Mouse (Mus musculus): Measurements from ENCODE around the gene Myo5a. TPM values are rescaled to one million over a fixed set of nuclear protein-coding genes. Genes with fewer than 3 reads are reported as not detected.
A peak's percentile ranks its signal among the peaks of the same experiment; 100 is the strongest.

The Myo5a gene
- total RNA-seq, 2 experiments from 2014 or later = 256 TPM

GRCm38 (mm10) chr9:75163650-75164049 is 92.8 kb downstream of the Myo5a start:
- intact Hi-C loops (cut with DNase I) = no loop called here
- no peak for DNase-seq (ENCODE audit: low spot score in 2 of 2)

- intact Hi-C loops (cut with DNase I) = no loop called here
- peak in 1 of 2 experiments; percentile 18 for DNase-seq (ENCODE audit: low spot score in 2 of 2)
Observed at GRCm38 (mm10) chr9:75171721-75172120, 100.9 kb downstream of the Myo5a start.

- intact Hi-C loops (cut with DNase I) = no loop called here
- DNase-seq (ENCODE audit: low spot score in 2 of 2) = no peak
Observed at GRCm38 (mm10) chr9:75187646-75188260, 116.9 kb downstream of the Myo5a start.

- DNase-seq (ENCODE audit: low spot score in 2 of 2) = no peak
- intact Hi-C loops (cut with DNase I) = no loop called here
Observed at GRCm38 (mm10) chr9:75193858-75194257, 123.0 kb downstream of the Myo5a start.

GRCm38 (mm10) chr9:75196335-75196734 is 125.5 kb downstream of the Myo5a start:
- DNase-seq (ENCODE audit: low spot score in 2 of 2) = peak; percentile 30 to 66
- intact Hi-C loops (cut with DNase I) = loop anchor here (5.0 kb wide), 1 partner anchor 66 kb away; no protein-coding TSS in a partner anchor

GRCm38 (mm10) chr9:75197297-75197696 is 126.5 kb downstream of the Myo5a start:
- peak; percentile 38 to 50 for DNase-seq (ENCODE audit: low spot score in 2 of 2)
- intact Hi-C loops (cut with DNase I) = loop anchor here (5.0 kb wide), 1 partner anchor 65 kb away; no protein-coding TSS in a partner anchor

GRCm38 (mm10) chr9:75201506-75201905 is 130.7 kb downstream of the Myo5a start:
- intact Hi-C loops (cut with DNase I) = loop anchor here (5.0 kb wide), 2 partner anchors 46 to 149 kb away; no protein-coding TSS in a partner anchor
- DNase-seq (ENCODE audit: low spot score in 2 of 2) = no peak

GRCm38 (mm10) chr9:75202036-75202435 is 131.2 kb downstream of the Myo5a start:
- intact Hi-C loops (cut with DNase I) = loop anchor here (5.0 kb wide), 2 partner anchors 45 to 150 kb away; no protein-coding TSS in a partner anchor
- DNase-seq (ENCODE audit: low spot score in 2 of 2) = no peak

GRCm38 (mm10) chr9:75209246-75209645 is 138.4 kb downstream of the Myo5a start:
- intact Hi-C loops (cut with DNase I) = no loop called here
- no peak for DNase-seq (ENCODE audit: low spot score in 2 of 2)

- intact Hi-C loops (cut with DNase I) = loop anchor here (5.0 kb wide), 1 partner anchor 42 kb away; no protein-coding TSS in a partner anchor
- no peak for DNase-seq (ENCODE audit: low spot score in 2 of 2)
Observed at GRCm38 (mm10) chr9:75210269-75210668, 139.5 kb downstream of the Myo5a start.

GRCm38 (mm10) chr9:75214743-75215413 is 144.1 kb downstream of the Myo5a start:
- no peak for DNase-seq (ENCODE audit: low spot score in 2 of 2)
- intact Hi-C loops (cut with DNase I) = loop anchor here (5.0 kb wide), 1 partner anchor 37 kb away; no protein-coding TSS in a partner anchor

- DNase-seq (ENCODE audit: low spot score in 2 of 2) = peak in 1 of 2 experiments; percentile 60
- intact Hi-C loops (cut with DNase I) = no loop called here
Observed at GRCm38 (mm10) chr9:75219942-75220341, 149.1 kb downstream of the Myo5a start.

- no peak for DNase-seq (ENCODE audit: low spot score in 2 of 2)
- intact Hi-C loops (cut with DNase I) = no loop called here
Observed at GRCm38 (mm10) chr9:75221420-75222287, 150.8 kb downstream of the Myo5a start.

- intact Hi-C loops (cut with DNase I) = no loop called here
Observed at GRCm38 (mm10) chr9:75231841-75232746, 161.3 kb downstream of the Myo5a start, which contains the start of gene Myo5c. Gene Myo5c, plus strand, starts transcription at chr9:75232020.

GRCm38 (mm10) chr9:75232860-75233259 is 162.0 kb downstream of the Myo5a start:
- intact Hi-C loops (cut with DNase I) = no loop called here
- no peak for DNase-seq (ENCODE audit: low spot score in 2 of 2)

More at GRCm38 (mm10) chr9:75231841-75232746, 161.3 kb downstream of the Myo5a start, which contains the start of gene Myo5c:
- DNase-seq (ENCODE audit: low spot score in 2 of 2) = no peak

GRCm38 (mm10) chr9:75234271-75234741 is 163.5 kb downstream of the Myo5a start:
- intact Hi-C loops (cut with DNase I) = no loop called here
- no peak for DNase-seq (ENCODE audit: low spot score in 2 of 2)

GRCm38 (mm10) chr9:75234983-75235627 is 164.3 kb downstream of the Myo5a start:
- intact Hi-C loops (cut with DNase I) = no loop called here
- DNase-seq (ENCODE audit: low spot score in 2 of 2) = peak; percentile 62 to 78

- intact Hi-C loops (cut with DNase I) = no loop called here
- no peak for DNase-seq (ENCODE audit: low spot score in 2 of 2)
Observed at GRCm38 (mm10) chr9:75235696-75236095, 164.9 kb downstream of the Myo5a start.

All from left cerebral cortex, postnatal 14 days (tissue).